Mouse (Mus musculus): ENCODE data around the gene 1700001J03Rik. TPM values are rescaled to one million over a fixed set of nuclear protein-coding genes. Genes with fewer than 3 reads are reported as not detected.
A peak's percentile ranks its signal among the peaks of the same experiment; 100 is the strongest.
"Not testable (repeated sequence)": the region's sequence is repeated elsewhere in the genome, so short reads cannot be mapped to it uniquely, and the experiment has no call there.

Gene 1700001J03Rik
- polyA plus RNA-seq (2017; shearing (Covaris generic)) = under 1 TPM; 0.44 to 0.93 TPM

- ATAC-seq = not testable (repeated sequence)
Observed at GRCm38 (mm10) chr5:146185204-146185603, at the start of gene 1700001J03Rik. 1700001J03Rik (minus strand) TSS chr5:146185304.

GRCm38 (mm10) chr5:146234336-146234735 lies 49.2 kb upstream of the 1700001J03Rik start:
- no peak for ATAC-seq

DNA sequence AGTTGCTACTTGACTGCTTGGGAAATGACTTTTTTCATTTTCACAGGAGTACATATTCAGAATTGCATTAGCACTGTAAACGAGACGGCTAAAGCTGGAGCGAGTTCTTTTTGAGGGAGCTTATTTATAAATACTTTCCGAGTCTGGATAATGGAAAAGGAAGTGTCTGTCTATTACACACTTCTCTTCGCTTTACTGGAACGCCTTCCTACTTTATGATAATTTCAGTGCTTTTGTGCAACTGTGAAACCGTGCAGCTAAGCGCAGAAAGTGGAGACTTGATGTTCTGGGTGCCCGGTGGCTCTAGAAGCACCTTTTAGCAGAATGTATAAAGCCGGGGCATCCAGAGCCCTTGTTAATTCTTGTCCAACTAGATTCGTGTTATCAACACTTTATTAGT lies 47.7 kb upstream of the 1700001J03Rik start:
- no peak for ATAC-seq

DNA sequence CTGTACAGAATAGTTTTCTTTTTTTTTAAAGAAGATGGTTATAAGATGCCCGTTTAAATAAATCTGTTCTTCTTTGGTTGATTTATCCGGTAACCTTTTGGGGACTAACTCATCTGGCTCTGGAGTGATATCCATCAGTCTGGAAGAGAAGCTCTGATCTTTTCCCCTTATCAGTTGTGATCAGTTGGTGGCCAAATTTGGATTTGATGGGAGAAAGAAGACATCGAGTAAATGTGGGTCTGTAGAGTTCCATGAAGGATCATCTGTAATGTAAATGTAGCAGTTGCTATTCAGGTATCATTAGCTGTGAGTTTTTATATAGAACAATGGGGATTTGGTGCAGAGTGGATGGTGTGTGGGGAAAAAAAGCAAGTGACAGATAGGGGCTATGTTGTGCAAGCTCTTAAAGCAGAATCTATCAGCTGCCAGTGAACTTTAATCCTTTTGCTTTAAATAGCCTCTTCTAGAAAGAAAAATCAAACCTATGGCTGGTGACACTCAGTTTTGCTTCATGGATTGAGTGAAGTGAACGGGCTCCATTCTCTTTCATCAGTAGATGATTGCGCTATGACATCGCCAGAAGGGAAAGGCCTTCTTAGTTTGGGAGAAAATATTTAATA lies 47.1 kb upstream of the 1700001J03Rik start:
- no peak for ATAC-seq

DNA sequence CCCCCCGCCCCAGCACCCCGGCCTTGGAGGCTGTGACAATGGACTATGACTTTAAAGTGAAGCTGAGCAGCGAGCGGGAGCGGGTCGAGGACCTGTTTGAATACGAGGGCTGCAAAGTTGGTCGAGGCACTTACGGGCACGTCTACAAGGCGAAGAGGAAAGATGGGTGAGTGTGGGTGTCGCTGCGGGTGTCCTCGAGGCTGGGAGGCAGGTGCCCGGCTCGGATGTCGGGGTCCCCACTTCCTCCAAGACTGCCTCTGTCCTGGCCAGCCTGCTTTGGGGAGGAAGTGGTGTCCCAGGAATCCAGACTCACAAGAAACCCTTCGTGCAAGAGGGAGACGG lies 46.5 kb upstream of the 1700001J03Rik start:
- ATAC-seq = peak; percentile 18

- peak; percentile 75 for ATAC-seq
Observed at GRCm38 (mm10) chr5:146230864-146231654, 46.0 kb upstream of the 1700001J03Rik start, which contains the start of gene Cdk8. Cdk8 (plus strand) TSS chr5:146231230.

- ATAC-seq = no peak
Observed at GRCm38 (mm10) chr5:146229869-146230650, 45.0 kb upstream of the 1700001J03Rik start.

GRCm38 (mm10) chr5:146227496-146227895 lies 42.4 kb upstream of the 1700001J03Rik start:
- no peak for ATAC-seq

DNA sequence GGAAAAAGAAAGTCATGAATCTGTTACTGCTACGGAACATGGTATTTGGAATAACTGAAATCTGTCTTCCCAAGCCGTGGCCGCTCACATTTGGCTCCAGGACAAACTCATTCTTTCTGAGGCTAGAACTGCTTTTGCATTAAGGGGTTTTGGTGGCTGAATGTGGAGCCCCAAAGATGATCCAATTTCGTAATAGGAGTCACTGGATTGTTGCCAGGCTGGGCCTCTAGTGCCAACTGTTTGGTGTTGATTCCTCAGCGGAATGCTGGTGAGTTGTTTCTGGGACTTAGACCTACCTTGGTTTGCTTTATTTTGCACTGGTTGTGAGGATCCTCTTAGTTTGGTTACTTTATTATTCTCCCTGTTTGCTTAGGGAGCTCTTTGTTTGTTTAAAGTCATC lies 38.7 kb upstream of the 1700001J03Rik start:
- ATAC-seq = no peak

GRCm38 (mm10) chr5:146221722-146222121 lies 36.6 kb upstream of the 1700001J03Rik start:
- no peak for ATAC-seq

DNA sequence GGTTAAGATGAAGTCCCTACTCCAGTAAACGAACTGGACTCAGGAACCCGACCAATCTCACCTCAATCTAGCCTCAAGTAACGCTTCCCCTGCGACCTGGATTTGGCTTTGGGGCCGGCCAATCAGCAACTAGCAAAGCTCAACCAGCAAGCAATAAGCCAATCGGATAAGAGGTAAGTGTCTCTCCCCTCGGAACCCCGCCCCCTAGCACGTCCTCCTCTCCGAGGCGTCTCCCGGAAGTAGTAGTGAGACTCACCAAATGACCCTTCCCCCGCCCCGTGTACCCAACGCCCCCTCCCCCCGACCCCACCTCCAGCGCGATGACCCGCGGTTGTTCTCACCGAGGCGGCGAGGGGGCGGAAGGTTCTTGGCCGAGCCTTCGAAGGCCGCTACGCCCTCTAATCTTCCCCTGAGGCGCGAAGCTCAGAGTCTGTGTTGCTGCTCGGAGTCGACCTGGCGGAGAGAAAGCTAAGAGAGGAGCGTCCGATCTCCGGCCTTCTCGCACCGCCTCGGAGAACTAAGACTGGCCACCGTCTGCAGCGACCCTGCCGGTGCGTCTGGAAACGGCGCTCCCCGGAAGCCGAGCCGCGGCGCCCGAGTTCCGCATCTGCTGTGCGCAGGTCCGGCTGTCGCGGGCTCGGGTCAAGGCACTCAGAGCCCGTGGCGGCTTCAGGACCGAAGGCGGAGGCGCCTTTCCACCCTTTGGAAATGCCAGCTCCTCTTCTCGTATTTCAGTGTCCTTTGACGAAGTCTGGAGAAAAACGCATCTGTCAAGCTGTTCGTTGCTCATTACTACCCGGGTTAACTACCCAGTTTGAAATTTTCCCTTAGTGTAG lies 36.0 kb upstream of the 1700001J03Rik start, which contains the start of gene Rnf6:
Gene Rnf6 (minus strand): TSS at position 677 of the 836 bp plus-strand sequence.
- ATAC-seq = peak; percentile 99

DNA sequence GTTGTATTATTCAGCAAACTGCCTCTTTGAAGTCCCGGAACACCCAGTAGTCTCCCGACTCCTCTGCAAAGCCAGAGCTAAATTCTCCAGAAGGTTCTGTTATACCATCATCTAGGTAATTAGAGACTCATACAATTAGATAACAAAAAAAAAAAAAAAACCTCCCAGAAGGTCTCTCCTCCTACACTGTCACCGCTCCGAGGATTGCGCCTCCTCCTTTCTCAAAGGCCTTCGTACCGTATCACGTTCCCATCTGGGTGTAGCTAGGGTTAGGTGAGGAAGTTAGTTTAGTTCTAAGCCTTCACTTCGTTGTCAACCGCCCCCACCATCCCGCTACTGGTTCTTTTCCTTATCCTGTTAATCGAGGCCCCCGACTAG lies 35.4 kb upstream of the 1700001J03Rik start:
- ATAC-seq = peak; percentile 61

DNA sequence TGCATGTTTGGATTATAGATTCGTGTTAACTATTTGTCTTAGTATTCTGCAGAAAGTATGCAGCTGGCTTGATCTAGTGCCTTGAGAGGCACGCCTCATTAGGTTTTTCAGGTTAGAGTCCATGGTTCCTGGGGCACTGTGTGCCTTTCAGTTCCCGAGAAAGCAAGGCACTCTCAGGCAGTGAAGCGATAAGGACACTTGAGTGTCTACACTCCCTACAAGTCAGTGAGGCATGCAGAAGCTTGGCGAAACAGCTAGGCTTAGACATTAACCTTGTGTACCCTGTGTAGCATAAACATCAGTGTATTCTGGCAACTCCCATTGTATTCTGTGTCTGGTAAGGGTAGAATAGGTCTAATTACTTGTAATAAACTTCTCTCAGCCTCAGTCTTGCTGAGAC lies 20.4 kb upstream of the 1700001J03Rik start:
- ATAC-seq = no peak

- ATAC-seq = no peak
Observed at GRCm38 (mm10) chr5:146203921-146204320, 18.8 kb upstream of the 1700001J03Rik start.

- no peak for ATAC-seq
Observed at GRCm38 (mm10) chr5:146200580-146200979, 15.5 kb upstream of the 1700001J03Rik start.

DNA sequence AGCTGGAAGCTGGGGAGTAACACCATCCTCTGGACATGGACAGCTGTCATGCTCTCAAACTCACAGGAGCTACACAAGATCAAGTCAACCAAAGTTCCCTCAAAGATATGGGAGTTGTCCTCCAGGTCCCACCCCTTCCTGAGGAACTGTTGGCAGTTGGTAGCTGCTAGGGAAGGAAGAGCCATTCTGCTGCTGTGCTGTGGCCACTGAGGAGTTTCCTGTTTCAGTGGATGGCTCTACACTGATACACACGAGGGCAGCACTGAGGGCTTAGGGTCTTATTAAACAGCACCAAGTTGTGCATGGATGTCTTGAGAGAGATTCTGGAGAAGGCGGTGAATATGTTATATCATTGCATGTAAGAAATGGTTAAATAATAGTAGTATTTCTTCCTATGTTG lies 14.4 kb upstream of the 1700001J03Rik start:
- ATAC-seq = no peak

DNA sequence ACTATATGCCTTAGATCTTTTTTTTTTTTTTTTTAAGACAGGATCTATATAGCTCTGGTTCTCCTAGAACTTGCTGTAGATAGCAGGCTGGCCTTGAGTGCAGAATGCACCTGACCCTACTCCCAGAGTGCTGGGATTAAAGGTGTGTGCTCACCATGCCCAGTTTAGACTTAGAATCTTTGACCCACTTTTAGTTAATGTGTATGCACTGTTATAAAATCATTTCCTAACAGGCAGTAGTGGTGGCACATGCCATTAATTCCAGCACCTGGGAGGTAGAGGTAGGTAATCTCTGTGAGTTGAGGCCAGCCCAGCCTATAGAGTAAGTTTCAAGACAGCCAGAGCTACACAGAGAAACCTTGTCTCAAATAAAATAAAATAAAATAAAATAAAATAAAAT lies 14.0 kb upstream of the 1700001J03Rik start:
- no peak for ATAC-seq

- no peak for ATAC-seq
Observed at GRCm38 (mm10) chr5:146193360-146193759, 8.3 kb upstream of the 1700001J03Rik start.

DNA sequence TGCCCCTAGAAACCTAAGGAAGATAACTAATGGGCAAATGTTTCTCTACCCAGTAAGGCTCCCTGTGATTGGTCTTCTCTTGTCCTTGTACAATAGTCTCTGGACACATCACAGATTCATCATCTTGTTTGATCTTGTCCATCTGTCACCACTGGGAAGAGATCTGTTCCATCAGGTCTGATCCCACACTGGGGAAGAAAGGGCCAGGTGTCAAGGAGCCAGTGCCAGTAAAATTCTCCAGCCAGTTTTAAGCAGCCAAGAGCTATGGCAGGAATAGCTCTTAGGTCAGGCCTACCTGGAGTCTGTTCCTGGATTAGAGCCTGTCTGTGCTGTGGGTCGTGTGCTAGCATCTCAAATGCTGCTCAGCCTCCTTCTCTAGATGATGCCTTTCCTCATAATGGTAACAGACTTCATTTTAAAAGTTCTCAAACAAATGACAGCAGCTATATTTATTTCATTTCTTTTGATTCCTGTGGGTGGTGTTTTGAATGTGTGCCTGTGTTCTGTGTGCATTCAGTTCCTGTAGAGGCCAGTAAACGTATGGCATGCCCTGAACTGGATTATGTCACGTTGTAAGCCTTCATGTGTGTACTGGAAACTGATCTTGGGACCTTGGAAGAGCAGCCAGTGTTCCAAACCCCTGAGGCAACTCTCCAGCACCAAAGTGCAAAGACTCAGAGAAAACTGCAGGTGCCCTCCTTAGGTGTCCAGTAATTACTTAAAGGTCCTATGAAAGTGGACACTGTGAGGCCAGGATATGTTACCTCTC lies 5.6 kb upstream of the 1700001J03Rik start:
- ATAC-seq = no peak

DNA sequence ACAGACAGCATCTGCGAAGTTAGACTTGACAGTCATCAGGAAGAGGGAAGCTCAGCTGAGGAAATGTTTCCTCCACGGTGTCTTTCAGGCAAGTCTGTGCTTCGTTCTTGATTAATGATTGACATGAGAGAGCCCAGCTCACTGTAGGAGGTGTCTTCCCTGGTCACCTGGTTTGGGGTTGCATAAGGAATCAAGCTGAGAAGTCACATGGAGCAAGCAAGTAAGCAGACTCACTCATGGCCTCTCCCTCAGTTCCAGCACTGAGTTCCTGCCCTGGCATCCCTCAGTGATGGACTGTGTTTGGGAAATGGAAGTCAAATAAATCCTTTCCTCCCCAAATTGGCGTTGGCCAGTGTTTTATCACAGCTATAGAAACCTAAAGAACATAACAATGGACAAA lies 5.0 kb upstream of the 1700001J03Rik start:
- no peak for ATAC-seq

DNA sequence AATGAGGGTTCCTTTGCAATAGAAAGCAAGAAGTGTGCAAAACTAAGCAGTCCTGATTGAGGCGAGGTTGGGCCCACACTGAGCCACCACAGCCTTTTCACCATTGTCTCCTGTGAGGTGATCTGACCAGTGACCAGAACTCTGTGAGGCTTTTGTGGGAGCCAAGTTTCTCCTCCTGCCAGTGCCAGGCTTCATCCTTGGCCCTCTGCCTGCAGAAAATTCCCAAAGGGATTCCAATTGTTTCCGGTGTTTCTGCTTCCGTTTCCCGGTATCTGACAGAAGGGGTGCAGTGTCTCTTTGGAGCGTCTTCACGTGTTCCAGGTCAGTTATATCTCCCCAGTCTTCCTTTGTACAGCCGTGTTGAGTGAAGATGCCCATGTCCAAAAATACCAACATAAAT lies 3.6 kb upstream of the 1700001J03Rik start:
- no peak for ATAC-seq

GRCm38 (mm10) chr5:146188144-146188543 lies 3.0 kb upstream of the 1700001J03Rik start:
- no peak for ATAC-seq

Data from activated CD4-positive, CD25-positive, alpha-beta regulatory T cell, adult 4 months (primary cell).